Mouse (Mus musculus): Measurements from ENCODE around the gene Sirt6.

Gene Sirt6

GRCm38 (mm10) chr10:81593223-81593622, 34.4 kb downstream of the Sirt6 start:
- no peak for DNase-seq (ENCODE audit: low read depth)

GRCm38 (mm10) chr10:81592631-81593030, 35.0 kb downstream of the Sirt6 start:
- DNase-seq (ENCODE audit: low read depth) = no peak

- no peak for DNase-seq (ENCODE audit: low read depth)
Observed at GRCm38 (mm10) chr10:81591846-81592245, 35.8 kb downstream of the Sirt6 start.

GRCm38 (mm10) chr10:81588739-81589138, 38.9 kb downstream of the Sirt6 start:
- no peak for DNase-seq (ENCODE audit: low read depth)

GRCm38 (mm10) chr10:81583347-81583746, 44.2 kb downstream of the Sirt6 start:
- DNase-seq (ENCODE audit: low read depth) = no peak

- no peak for DNase-seq (ENCODE audit: low read depth)
Observed at GRCm38 (mm10) chr10:81580441-81581070, 47.0 kb downstream of the Sirt6 start.

GRCm38 (mm10) chr10:81579967-81580366, 47.6 kb downstream of the Sirt6 start:
- no peak for DNase-seq (ENCODE audit: low read depth)

- no peak for DNase-seq (ENCODE audit: low read depth)
Observed at GRCm38 (mm10) chr10:81575695-81576094, 51.9 kb downstream of the Sirt6 start.

- no peak for DNase-seq (ENCODE audit: low read depth)
Observed at GRCm38 (mm10) chr10:81575208-81575631, 52.4 kb downstream of the Sirt6 start.

- no peak for DNase-seq (ENCODE audit: low read depth)
Observed at GRCm38 (mm10) chr10:81574081-81575056, 53.2 kb downstream of the Sirt6 start, which contains the start of gene Tle2. Gene Tle2 (plus strand): TSS chr10:81574561.

- DNase-seq (ENCODE audit: low read depth) = no peak
Observed at GRCm38 (mm10) chr10:81572975-81573374, 54.6 kb downstream of the Sirt6 start.

GRCm38 (mm10) chr10:81572133-81572671, 55.4 kb downstream of the Sirt6 start:
- DNase-seq (ENCODE audit: low read depth) = no peak
